Mouse (Mus musculus): ENCODE results near the gene Psmd3. TPM values are rescaled to one million over a fixed set of nuclear protein-coding genes. Genes with fewer than 3 reads are reported as not detected.

The Psmd3 gene
- polyA plus RNA-seq, 1 experiment from 2014 or later = 202 TPM

GRCm38 (mm10) chr11:98693746-98694145 is 11.4 kb downstream of the Psmd3 start:
- no peak overlapping the region for H3K9ac ChIP-seq
- no peak overlapping the region for H3K4me3 ChIP-seq
- H3K9me3 ChIP-seq (replicated peaks) = no peaks in the 10 kb centered on the region
- peaks cover 79% of the 10 kb centered on the region for H3K36me3 ChIP-seq
- H3K27ac ChIP-seq = no peak overlapping the region
- no peaks in the 10 kb centered on the region for H3K4me1 ChIP-seq
- no peak overlapping the region for H3K4me2 ChIP-seq
- 86% methylated on average over 9 of the region's 9 CpGs for WGBS (ENCODE audit: insufficient replicate concordance)
- H3K27me3 ChIP-seq (replicated peaks) = no peaks in the 10 kb centered on the region
- no peak for ATAC-seq

GRCm38 (mm10) chr11:98694301-98694700 is 11.9 kb downstream of the Psmd3 start:
- 85% methylated on average over 9 of the region's 9 CpGs for WGBS (ENCODE audit: insufficient replicate concordance)
- Histone ChIP-seq H3K9ac (no peak overlapping the region), H3K4me2 (no peak overlapping the region), H3K9me3 (replicated peaks) (no peaks in the 10 kb centered on the region), H3K36me3 (peaks cover 76% of the 10 kb centered on the region), H3K4me1 (no peaks in the 10 kb centered on the region), H3K27me3 (replicated peaks) (no peaks in the 10 kb centered on the region), H3K4me3 (no peak overlapping the region), H3K27ac (no peak overlapping the region)
- ATAC-seq = no peak

- Histone ChIP-seq H3K27ac (no peak overlapping the region), H3K36me3 (peaks cover 65% of the 10 kb centered on the region), H3K4me1 (no peaks in the 10 kb centered on the region), H3K27me3 (replicated peaks) (peaks cover 3% of the 10 kb centered on the region; the same call in 1 of the 2 replicates), H3K9me3 (replicated peaks) (no peaks in the 10 kb centered on the region), H3K9ac (no peak overlapping the region), H3K4me2 (no peak overlapping the region), H3K4me3 (no peak overlapping the region)
- no peak for ATAC-seq
- WGBS (ENCODE audit: insufficient replicate concordance) = 74% methylated on average over 14 of the region's 14 CpGs
Observed at GRCm38 (mm10) chr11:98695408-98695807, 13.1 kb downstream of the Psmd3 start.

- no peak overlapping the region for H3K27ac ChIP-seq
- H3K4me3 ChIP-seq = no peak overlapping the region
- H3K9me3 ChIP-seq (replicated peaks) = no peaks in the 10 kb centered on the region
- H3K4me1 ChIP-seq = no peaks in the 10 kb centered on the region
- peaks cover 53% of the 10 kb centered on the region for H3K36me3 ChIP-seq
- ATAC-seq = no peak
- no peak overlapping the region for H3K9ac ChIP-seq
- H3K4me2 ChIP-seq = no peak overlapping the region
- WGBS (ENCODE audit: insufficient replicate concordance) = 82% methylated on average over 14 of the region's 14 CpGs
- peaks cover 15% of the 10 kb centered on the region for H3K27me3 ChIP-seq (replicated peaks)
Observed at GRCm38 (mm10) chr11:98696454-98697216, 14.3 kb downstream of the Psmd3 start.

- Histone ChIP-seq H3K4me2 (no peak overlapping the region), H3K4me3 (no peak overlapping the region)
Observed at GRCm38 (mm10) chr11:98697225-98697624, 14.9 kb downstream of the Psmd3 start.

GRCm38 (mm10) chr11:98698849-98699640 is 16.7 kb downstream of the Psmd3 start:
- no peak for ATAC-seq
- WGBS (ENCODE audit: insufficient replicate concordance) = 78% methylated on average over 16 of the region's 16 CpGs
- Histone ChIP-seq H3K36me3 (peaks cover 30% of the 10 kb centered on the region), H3K27ac (no peak overlapping the region), H3K4me2 (no peak overlapping the region), H3K9me3 (replicated peaks) (no peaks in the 10 kb centered on the region), H3K4me1 (peaks cover 6% of the 10 kb centered on the region), H3K4me3 (no peak overlapping the region), H3K9ac (no peak overlapping the region), H3K27me3 (replicated peaks) (peaks cover 15% of the 10 kb centered on the region)

More at GRCm38 (mm10) chr11:98697225-98697624, 14.9 kb downstream of the Psmd3 start:
- H3K9ac ChIP-seq = no peak overlapping the region
- WGBS (ENCODE audit: insufficient replicate concordance) = 85% methylated on average over 12 of the region's 12 CpGs
- H3K27me3 ChIP-seq (replicated peaks) = peaks cover 15% of the 10 kb centered on the region
- H3K27ac ChIP-seq = no peak overlapping the region
- ATAC-seq = no peak
- H3K36me3 ChIP-seq = peaks cover 47% of the 10 kb centered on the region
- H3K4me1 ChIP-seq = no peaks in the 10 kb centered on the region
- H3K9me3 ChIP-seq (replicated peaks) = no peaks in the 10 kb centered on the region

GRCm38 (mm10) chr11:98699911-98700310 is 17.6 kb downstream of the Psmd3 start:
- Histone ChIP-seq H3K4me2 (no peak overlapping the region), H3K4me1 (peaks cover 6% of the 10 kb centered on the region), H3K27ac (no peak overlapping the region), H3K9me3 (replicated peaks) (no peaks in the 10 kb centered on the region), H3K4me3 (no peak overlapping the region), H3K27me3 (replicated peaks) (peaks cover 15% of the 10 kb centered on the region), H3K36me3 (peaks cover 30% of the 10 kb centered on the region), H3K9ac (no peak overlapping the region)
- peak; percentile 63; the same call in 1 of the 2 replicates for ATAC-seq
- 32% methylated on average over 4 of the region's 4 CpGs for WGBS (ENCODE audit: insufficient replicate concordance)

- H3K27me3 ChIP-seq (replicated peaks) = peaks cover 15% of the 10 kb centered on the region
- WGBS (ENCODE audit: insufficient replicate concordance) = 51% methylated on average over 10 of the region's 10 CpGs
- peaks cover 30% of the 10 kb centered on the region for H3K36me3 ChIP-seq
- H3K4me2 ChIP-seq = no peak within 1 kb of the TSS
- no peaks in the 10 kb centered on the region for H3K9me3 ChIP-seq (replicated peaks)
- H3K27ac ChIP-seq = no peak within 1 kb of the TSS
- no peak within 1 kb of the TSS for H3K4me3 ChIP-seq
- ATAC-seq = no peak
- H3K9ac ChIP-seq = no peak within 1 kb of the TSS
- peaks cover 6% of the 10 kb centered on the region for H3K4me1 ChIP-seq
Observed at GRCm38 (mm10) chr11:98701213-98701670, 18.9 kb downstream of the Psmd3 start, which contains the start of gene Csf3. Csf3 (plus strand) TSS chr11:98701263.

- Histone ChIP-seq H3K9ac (no peak overlapping the region), H3K27me3 (replicated peaks) (peaks cover 15% of the 10 kb centered on the region), H3K4me2 (no peak overlapping the region), H3K27ac (no peak overlapping the region), H3K9me3 (replicated peaks) (no peaks in the 10 kb centered on the region), H3K4me1 (peaks cover 6% of the 10 kb centered on the region), H3K4me3 (no peak overlapping the region), H3K36me3 (peaks cover 34% of the 10 kb centered on the region)
- 67% methylated on average over 5 of the region's 5 CpGs for WGBS (ENCODE audit: insufficient replicate concordance)
- ATAC-seq = no peak
Observed at GRCm38 (mm10) chr11:98702323-98702722, 20.0 kb downstream of the Psmd3 start.

- no peak overlapping the region for H3K9ac ChIP-seq
- H3K27ac ChIP-seq = no peak overlapping the region
- H3K4me2 ChIP-seq = no peak overlapping the region
- no peak overlapping the region for H3K4me3 ChIP-seq
- ATAC-seq = no peak
- peaks cover 61% of the 10 kb centered on the region for H3K36me3 ChIP-seq
- peaks cover 15% of the 10 kb centered on the region for H3K27me3 ChIP-seq (replicated peaks)
- no peaks in the 10 kb centered on the region for H3K9me3 ChIP-seq (replicated peaks)
- WGBS (ENCODE audit: insufficient replicate concordance) = 88% methylated on average over 10 of the region's 10 CpGs
- peaks cover 27% of the 10 kb centered on the region for H3K4me1 ChIP-seq
Observed at GRCm38 (mm10) chr11:98705021-98705420, 22.7 kb downstream of the Psmd3 start.

- Histone ChIP-seq H3K27ac (0 out of 2 replicates have a peak overlapping the region, but pooled peaks have one; percentile 1), H3K27me3 (replicated peaks) (no peaks in the 10 kb centered on the region), H3K36me3 (peaks cover 82% of the 10 kb centered on the region), H3K9ac (no peak overlapping the region), H3K4me2 (no peak overlapping the region), H3K4me3 (no peak overlapping the region), H3K4me1 (peaks cover 41% of the 10 kb centered on the region), H3K9me3 (replicated peaks) (no peaks in the 10 kb centered on the region)
- no peak for ATAC-seq
- 82% methylated on average over 22 of the region's 22 CpGs for WGBS (ENCODE audit: insufficient replicate concordance)
Observed at GRCm38 (mm10) chr11:98707401-98708281, 25.3 kb downstream of the Psmd3 start.

Measured in liver, embryonic 12.5 days (tissue).